Mouse (Mus musculus) hindlimb bud, embryonic 11.5 days (tissue): ENCODE measurements around the gene Gpr146.

ENCODE experiments used
- DNase-seq: peaks from one replicate; pipeline ENCODE4 v3.0.0-alpha.2; 2012; ENCODE audit warnings: low read depth, low spot score; ENCODE audit errors: extremely low spot score

The Gpr146 gene

DNA sequence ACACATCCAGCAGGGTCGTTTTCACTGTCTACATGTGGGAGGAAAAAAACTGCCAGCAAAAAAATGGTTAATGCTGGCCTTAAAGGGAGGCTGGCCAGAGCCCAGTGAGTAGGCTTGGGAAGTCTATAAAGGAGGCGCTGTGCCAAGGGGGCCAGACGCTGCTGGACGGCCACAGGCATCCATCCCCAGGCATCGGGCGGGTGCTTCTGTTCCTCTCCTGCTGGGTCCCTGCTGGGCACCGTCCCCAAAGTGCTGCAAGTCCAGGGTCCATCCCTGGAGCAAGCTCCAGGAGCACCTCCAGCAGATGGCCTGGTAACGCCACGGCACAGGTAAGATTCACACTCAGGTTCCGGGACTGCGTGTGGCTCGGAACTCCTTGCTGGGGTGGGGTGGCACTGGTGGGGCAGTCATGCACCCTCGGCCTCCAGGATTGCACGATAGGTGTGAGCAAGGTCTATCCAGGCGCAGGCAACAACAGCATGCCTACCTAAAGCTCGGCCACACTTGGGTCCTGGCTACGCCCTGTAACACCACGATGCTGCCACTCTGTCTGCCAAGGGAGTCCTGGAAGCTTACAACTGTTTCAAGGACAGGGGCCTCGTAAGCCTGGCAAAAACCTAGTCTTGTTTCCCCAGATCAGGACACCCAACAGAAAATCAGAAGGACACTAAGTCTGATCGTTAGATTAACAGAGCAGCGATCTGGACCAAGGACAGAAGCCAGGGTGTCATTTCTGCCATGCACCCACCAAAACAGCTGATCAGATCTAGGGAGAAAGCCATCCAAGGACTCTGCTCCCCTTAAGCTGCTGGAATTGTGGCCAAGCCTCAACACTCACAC lies 45.7 kb downstream of the Gpr146 start, which contains the start of gene Gper1:
Gene Gper1, plus strand, starts transcription at position 126 of the 840 bp plus-strand sequence.
- DNase-seq, result no peak

DNA sequence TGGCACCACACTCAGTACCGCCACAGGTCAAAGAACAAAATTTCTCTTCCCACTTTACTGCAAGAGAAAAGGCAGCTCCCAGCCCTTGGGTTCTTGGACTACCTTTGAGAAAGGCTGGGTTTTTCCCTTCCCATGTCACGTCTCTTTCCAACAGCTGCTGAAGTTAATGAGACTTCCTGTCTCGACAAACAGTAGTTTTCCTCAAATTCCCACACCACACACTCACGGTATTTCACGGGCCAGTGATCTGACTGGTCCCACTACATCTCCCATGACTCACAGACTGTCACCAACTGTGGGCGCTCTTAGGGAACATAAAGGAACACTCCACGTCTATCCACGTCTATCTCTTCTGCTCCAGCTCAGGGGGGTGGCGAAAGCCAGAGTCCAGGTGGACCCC lies 47.7 kb downstream of the Gpr146 start:
- DNase-seq, result no peak

DNA sequence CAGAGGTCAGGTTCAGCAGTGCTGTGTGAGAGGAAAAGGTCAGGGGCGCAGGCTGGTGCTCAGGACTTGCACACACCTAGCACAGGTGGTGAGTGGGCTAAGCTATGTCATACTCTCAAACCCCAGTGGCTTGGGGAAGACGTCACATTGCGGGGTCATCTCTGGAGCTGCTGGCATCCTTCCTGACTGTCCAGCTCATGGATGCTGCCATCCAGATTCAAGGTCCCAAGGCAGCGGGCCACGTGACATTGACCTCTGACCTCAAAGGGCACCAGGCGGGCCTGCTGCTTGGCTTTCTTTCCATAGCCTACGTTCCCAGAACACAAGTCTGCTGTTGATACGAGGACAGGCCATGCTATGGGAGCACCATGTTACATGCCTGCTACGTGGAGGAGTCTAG lies 49.5 kb downstream of the Gpr146 start:
- DNase-seq, result no peak

DNA sequence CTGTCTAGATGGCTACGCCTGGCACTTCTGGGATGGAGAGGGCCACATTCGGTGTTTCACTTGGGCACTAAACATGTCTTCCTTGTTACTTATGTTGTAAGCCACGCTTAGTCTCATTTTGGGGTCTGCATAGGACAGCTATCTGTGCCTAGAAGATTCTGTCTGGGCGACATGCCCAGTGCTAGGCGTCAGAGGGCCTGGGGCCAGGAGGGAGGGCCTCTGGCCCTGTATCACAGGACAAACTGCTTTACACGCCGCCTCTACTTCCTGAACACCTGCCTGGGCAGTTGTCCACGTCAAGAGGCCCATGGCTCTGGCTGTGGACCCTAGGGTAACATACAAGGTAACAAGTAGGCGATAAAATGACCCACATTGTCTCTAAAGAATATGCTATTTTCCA lies 50.5 kb downstream of the Gpr146 start:
- DNase-seq, result no peak

DNA sequence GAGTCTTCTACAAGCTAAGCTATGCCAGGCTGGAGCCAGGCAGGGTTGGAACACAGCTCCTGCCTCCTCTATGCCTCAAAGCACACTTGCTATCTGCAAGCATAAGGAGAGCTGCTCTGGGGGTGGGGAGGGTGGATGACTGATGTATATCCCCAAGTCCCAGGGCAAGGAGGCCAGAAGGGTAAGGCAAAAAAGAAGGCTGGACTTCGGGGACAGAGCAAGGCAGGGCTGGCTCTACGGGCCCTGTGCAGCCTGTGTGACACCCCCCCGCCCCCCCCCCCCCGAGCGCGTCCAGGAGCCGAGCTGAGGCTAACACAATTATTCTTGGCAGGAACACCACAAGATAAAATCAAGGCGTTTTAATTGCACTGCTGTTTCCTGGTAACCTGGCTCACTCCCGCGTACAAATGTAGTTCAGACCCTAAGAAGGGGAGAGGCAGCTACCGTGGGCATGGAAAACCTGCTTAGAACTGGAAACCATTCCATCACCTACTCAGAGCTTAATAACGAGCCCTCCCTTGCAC lies 52.4 kb downstream of the Gpr146 start:
- DNase-seq, result no peak

DNA sequence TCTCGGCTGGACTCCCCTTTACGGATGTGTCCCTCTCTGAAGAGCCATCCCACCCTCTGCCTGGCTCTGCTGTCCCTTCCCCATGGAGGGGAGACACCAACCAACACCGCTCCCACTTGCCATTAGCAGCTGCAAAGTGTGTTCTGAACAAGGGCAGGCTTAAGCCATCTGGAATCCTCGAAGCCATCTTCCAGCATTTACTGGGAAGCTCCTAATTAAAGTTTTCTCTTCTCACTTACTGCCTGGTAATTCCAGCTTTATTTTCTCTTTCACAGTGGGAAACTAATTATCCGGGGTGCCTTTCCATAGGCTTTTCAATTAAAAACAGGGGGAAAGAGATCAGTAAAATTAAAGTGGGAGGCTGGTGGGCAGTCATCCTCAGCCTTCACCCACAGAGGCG lies 54.8 kb downstream of the Gpr146 start:
- no peak for DNase-seq

DNA sequence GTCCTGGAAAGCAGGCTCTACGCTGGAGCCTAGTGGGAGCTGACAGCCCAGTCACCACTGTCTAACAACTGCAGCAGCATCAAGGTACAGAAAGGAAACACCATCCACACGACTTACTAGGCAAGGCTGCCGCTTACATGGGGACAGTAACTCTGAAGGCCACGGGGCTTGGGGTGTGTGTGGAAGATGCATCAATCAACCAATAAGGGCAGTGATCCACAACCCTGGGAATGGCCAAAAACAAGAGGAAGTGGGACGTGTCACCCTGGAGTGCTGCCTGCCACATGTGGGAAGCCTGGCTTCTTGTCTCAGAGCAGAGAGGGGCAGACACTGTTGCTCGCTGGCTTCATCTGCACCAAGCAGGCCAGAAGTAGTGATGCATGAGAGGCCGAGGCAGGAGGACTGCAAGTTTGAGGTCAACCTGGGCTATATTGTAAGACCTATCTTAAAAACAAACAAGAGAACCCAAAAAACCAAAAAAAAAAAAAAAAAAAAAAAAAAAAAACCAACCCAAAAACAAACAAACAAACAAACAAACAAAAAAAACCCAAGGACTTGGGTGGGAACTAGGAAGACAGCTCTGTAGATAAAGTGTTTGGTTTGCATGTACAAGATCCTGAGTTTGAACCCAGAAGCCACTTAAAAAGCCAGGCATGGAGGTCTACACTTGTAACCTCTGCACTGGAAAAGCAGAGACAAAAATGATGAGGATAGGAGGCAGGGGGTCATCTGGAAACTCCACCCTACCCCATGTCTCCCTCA lies 55.4 kb downstream of the Gpr146 start:
- DNase-seq, result no peak

DNA sequence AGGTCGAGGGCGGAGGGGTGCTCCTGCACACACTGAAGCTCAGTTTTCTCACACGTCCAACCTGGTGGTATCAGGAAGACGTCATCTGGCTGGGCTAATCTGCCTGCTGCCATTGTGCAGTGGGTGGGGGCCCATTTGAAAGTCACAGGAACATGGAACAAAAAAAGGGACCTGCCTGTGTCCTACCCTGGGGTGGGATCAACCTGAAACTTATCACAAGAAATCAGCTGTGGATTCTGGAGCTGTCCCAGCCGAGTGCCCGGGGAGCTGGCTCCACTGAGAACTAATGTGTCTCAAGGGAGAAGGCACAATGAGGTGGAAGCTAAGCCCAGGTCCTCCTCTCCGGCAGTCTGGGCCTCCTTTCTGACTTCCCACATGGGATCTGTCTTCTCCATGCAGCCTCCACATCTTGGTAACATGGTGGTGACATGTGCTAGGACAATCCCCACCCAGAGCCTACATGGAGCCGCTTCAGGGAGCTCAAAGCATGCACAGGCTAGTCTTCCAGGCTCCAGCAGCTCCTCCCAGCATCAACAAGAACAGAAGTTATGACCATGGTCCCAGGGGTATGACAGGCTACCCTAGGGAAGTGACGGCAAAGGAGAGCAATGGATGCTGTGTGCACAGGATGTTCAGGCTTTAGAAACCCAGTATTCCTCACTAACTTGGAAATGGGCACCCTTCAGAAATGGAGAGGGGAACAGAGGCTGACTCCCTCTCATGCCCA lies 56.5 kb downstream of the Gpr146 start:
- DNase-seq, result no peak

DNA sequence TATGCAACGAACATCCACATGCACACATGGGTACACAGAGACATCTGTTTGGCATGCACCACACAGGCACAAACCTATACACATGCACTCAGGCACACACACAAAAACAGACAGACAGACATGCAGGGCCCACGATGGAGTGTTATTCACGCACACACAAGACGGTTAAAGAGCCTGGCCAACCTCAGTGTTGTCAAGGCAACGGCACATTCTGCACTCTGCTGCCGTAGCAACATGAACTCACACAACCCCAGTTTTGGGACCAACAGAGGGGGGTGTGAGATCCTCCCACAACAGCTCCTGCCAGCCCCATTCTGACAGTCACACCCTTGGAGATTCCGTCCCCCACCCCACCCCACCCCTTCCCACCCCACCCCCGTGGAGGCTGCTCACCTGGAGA lies 57.4 kb downstream of the Gpr146 start:
- no peak for DNase-seq

DNA sequence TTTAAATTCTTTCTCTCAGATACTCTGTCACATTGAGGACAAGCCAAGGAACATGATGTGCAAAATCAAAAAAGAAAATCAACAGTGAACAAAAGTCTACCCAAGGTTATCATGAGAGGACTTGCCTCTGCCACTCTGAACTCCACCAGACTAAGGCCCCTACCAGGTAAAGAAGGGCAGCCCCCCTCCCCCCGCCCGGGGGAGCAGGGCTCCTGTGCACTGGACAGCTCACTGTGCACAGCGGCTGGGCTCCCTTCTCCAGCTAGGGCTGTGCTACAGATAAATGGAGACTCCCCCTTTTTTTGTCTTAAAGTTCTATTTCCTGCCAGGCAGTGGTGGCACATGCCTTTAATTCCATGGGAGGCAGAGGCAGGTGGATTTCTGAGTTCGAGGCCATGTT lies 60.3 kb downstream of the Gpr146 start:
- DNase-seq, result no peak

DNA sequence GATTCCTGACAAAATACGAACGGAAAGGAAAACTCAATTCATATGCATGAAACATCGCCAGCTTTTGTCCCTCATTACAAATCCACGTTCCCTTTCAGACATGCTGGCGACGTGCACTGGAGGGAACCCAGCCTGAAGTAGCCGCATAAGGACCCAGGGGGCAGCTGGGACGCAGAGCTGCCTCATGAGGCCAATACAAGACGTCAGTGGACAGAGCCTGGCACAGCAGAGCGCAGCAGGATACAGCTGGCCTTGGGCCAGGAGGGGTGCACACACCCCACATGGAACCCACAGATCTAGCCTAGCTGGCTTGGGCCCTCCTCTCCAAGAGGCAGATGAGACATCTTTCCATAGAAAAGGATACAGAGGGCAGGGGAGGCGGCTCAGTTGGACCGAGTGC lies 60.9 kb downstream of the Gpr146 start:
- no peak for DNase-seq

DNA sequence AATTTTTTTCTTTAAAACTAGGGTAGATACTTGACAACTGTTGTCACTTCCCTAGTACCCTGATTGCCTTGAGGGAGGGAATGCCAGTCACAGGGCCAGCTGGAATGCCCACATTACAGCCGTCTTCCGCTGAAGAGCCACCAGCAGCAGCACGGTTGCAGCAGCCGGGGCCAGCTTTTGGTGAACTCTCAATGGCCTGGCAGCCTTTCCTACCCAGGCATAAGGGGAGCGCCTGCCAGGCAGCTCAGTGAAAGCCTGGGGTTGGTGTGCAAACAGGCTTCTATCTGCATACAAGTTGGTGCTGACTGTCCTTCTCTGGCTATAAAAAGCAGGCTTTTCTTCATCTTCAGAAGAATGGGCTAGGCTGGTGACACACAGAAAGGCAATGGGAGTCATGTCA lies 63.0 kb downstream of the Gpr146 start:
- DNase-seq, result no peak

DNA sequence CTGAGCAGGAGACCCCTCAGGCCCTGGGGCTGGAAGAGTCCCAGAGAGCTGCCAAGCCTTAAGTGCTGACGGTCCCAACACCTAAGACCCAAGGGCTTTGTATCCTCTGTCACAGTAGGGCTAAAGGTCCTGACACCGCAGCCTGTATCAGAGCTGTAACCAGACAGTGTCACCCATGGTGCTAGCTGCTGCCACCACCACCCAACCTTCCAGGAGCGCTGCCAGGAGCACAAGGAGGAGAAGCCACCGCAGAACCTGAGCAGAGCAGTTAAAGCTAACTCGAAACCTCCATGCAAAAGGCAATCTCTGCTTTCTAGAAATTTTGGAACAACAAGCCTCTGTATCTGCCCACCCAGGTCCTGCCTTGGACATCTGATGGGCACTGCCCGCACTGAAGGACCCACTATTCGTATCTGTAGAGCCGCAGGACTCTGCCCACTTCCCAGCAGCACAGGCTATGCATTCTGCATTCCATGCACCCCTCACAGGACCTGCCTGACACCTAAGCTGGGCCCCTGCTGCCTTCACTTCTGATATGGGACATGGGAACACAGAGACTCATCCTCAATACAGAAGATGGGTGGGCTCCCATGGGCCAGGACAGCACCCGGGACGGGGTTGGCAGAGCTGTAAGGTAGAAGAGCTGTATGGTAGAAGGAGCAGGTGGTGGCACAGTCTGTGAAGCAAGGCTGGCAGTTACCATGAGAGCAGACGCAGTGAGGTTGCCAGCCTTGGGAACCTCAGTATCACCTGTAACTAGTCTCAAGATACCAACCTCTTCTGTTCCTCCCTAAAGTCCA lies 63.6 kb downstream of the Gpr146 start:
- no peak for DNase-seq

DNA sequence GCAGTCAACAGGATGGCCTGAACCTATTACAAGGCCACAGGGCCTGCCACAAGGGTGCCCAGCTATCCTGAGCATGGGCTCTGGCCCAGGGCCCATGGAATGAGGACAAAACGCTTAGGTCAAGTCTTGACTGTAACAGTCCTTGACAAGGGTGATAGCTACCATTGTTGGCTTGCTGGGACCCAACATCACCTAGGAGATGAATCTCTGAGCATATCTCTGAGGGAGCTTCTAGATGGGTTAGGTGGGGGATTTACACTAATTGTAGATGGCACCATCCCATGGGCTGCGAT lies 64.2 kb downstream of the Gpr146 start:
- no peak for DNase-seq

DNA sequence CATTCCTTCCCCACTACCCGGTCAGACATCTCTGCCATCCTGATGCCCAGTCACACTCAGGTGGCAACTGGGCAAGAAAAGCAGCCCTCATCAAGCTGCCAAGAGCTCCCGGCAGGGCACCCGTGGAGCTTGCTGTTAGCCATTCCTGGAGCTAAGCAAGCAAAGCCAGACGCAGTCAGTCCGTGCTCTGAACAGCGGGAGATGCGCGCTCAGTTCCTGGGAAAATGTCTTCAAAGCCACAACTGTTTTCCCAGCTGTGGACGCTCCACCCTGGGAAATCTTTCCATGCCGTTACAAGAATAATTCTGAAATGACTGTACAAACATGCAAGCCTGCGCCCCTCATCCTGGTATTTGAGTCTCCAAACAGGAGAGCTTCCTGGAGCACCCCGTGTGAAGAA lies 64.9 kb downstream of the Gpr146 start:
- DNase-seq, result no peak

DNA sequence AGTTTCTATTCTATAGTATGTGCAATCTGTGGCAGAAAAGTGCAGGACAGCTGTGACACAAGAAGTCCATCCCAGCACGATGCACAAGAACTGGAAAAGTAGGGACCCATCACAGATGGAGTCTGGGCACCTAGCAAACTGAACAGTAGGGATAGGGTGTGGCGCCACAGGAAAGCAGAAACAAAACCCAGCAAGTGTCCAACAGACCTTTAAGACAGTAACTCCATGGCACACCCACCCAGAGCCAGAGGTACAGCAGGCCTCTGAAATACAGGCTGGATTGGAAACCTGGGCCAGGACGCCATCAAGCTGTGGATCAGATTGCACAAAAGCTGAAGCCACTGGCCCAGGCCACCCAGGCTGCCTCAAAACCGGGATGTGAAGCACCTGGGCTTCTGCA lies 65.5 kb downstream of the Gpr146 start:
- DNase-seq, result no peak

DNA sequence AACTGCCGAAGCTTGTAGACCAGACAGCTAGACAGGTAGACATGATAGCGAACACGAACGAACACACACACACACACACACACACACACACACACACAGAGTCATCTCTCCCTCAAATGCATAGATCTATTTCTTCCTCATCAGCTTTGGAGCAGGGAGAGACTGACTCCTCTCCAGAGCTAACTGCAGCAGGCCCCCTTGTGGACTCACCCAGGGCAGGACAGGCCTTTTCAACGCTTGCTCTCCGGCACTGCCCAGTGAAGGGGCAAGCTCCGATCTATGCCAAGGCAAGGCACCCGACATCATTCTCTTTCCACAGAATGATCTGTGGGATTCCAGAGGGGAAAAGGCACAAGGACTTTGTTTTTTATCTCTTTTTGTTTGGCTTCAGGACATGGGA lies 67.8 kb downstream of the Gpr146 start:
- DNase-seq, result no peak
